Mouse (Mus musculus): ENCODE results near the gene Copb1.

Copb1 gene

DNA sequence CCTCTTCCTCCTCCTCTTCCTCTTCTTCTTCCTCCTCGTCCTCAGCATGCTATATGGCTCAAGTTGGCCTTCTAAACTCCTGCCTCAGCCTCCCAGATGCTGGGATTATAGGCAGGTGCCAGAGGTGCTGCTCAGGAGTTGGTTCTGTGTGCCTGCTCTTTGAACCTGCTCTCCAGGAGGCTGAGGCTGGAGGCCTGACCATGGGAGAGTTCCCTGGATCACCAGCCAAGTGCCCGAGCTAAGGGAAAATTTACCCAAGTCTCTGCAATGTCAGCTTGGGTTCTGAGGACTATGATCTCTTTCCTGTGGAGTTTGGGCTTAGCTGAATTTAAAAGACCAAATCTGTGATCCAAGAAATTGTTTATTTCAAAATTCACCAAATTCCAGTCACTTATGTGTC is 85.1 kb downstream of the Copb1 start:
- no peak for DNase-seq (ENCODE audit: low read depth, low spot score)

Data from telencephalon, adult 2 months (tissue).